Mouse (Mus musculus): ENCODE data around the gene Ipo9.

DNA sequence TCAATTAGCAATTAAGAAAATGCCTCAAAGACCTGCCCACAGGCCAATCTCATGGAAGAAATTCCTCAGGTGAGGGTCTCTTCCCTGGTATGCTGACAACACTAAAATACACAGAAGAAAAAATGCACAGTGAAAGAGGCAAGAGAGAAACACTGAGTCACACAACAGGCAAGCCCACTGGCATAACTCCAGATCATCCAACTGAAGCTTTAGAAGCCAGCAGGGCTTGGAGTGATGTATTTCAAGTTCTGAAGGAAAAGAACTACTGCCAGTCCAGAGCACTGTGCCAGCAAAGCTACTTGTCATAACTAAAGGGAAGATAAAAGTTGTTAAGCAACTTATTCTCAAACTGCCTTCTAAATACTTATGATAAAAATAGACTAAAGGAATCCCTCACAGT is 16.3 kb downstream of the Ipo9 start:
- TF ChIP-seq CEBPB (IDR thresholded peaks at IDR 0.05; ENCODE audit: low read depth) (no peak), USF1 (IDR thresholded peaks at IDR 0.05; ENCODE audit: low read depth) (no peak), CTCF (IDR thresholded peaks at IDR 0.05; ENCODE audit: control insufficient read depth, insufficient read depth, insufficient read length) (no peak), MAX (IDR thresholded peaks at IDR 0.05) (no peak), MYOG (IDR thresholded peaks at IDR 0.05; ENCODE audit: control insufficient read depth, extremely low read depth, insufficient read length) (no peak), MYOD1 (IDR thresholded peaks at IDR 0.05; ENCODE audit: control insufficient read depth, insufficient read length, low read depth) (no peak)
